Mouse (Mus musculus) MEL (cell line): ENCODE data around the gene Fyb. TPM values are rescaled to one million over a fixed set of nuclear protein-coding genes. Genes with fewer than 3 reads are reported as not detected.
A peak's percentile ranks its signal among the peaks of the same experiment; 100 is the strongest.

Experiments
- DNase-seq: peaks from one replicate; pipeline ENCODE4 v3.0.0; 2011; ENCODE audit warnings: low read depth, low spot score
- H3K27ac ChIP-seq: 2 replicates; pipeline ENCODE4 v1.5.1; 2012; ENCODE audit warnings: low read depth, mild to moderate bottlenecking, control low read depth, low read length, moderate library complexity; ENCODE audit not compliant: control insufficient read depth
- H3K27me3 ChIP-seq, 2 experiments: fragments of 150-350 bp in 1 of 2; sonication (generic) in 1 of 2; 2 replicates each; pipeline ENCODE4 v1.6.1; 2012; ENCODE audit warnings: low read length in 2 of 2, mild to moderate bottlenecking in 2 of 2, improper control_type of control experiment in 1 of 2, moderate library complexity in 1 of 2; ENCODE audit not compliant: insufficient read depth in 2 of 2, control insufficient read depth in 1 of 2
- H3K36me3 ChIP-seq, 2 experiments: 2 replicates each; pipeline ENCODE4 v1.6.1; 2012 to 2014; ENCODE audit warnings: low read length in 2 of 2, improper control_type of control experiment in 1 of 2, inconsistent platforms in 1 of 2, mild to moderate bottlenecking in 1 of 2; ENCODE audit not compliant: insufficient read depth in 2 of 2, control insufficient read depth in 1 of 2
- H3K4me1 ChIP-seq, 2 experiments: fragments of 150-350 bp in 1 of 2; sonication (generic) in 1 of 2; 2 replicates each; pipeline ENCODE4 v1.6.1; 2012; ENCODE audit warnings: low read length in 2 of 2, improper control_type of control experiment in 1 of 2, mild to moderate bottlenecking in 1 of 2; ENCODE audit not compliant: insufficient read depth in 2 of 2, control insufficient read depth in 1 of 2
- H3K4me3 ChIP-seq, 2 experiments: fragments of 150-350 bp in 1 of 2; sonication (generic) in 1 of 2; 2 replicates each; pipeline ENCODE4 v1.5.1; 2012; ENCODE audit warnings: low read depth in 2 of 2, low read length in 2 of 2, mild to moderate bottlenecking in 2 of 2, moderate library complexity in 2 of 2, control low read depth in 1 of 2, improper control_type of control experiment in 1 of 2; ENCODE audit not compliant: control insufficient read depth in 1 of 2, insufficient read depth in 1 of 2
- H3K79me2 ChIP-seq: 2 replicates; pipeline ENCODE4 v1.6.1; 2012; ENCODE audit warnings: mild to moderate bottlenecking, low read length, moderate library complexity; ENCODE audit not compliant: control insufficient read depth, poor library complexity, insufficient read depth
- H3K9ac ChIP-seq: 2 replicates; pipeline ENCODE4 v1.6.1; 2012; ENCODE audit warnings: low read depth, mild to moderate bottlenecking, control low read depth, low read length, moderate library complexity; ENCODE audit not compliant: control insufficient read depth, poor library complexity, severe bottlenecking
- H3K9me3 ChIP-seq: fragments of 150-350 bp; sonication (generic); replicated peaks from 2 replicates; pipeline ENCODE4 v1.6.1; 2012; ENCODE audit warnings: mild to moderate bottlenecking, low read length, improper control_type of control experiment, moderate library complexity; ENCODE audit not compliant: insufficient read depth
- BHLHE40 ChIP-seq: IDR thresholded peaks from 2 replicates; pipeline ENCODE4 v1.6.1; 2012; ENCODE audit warnings: low read depth, mild to moderate bottlenecking, inconsistent platforms, low read length, improper control_type of control experiment, borderline replicate concordance
- CHD1 ChIP-seq: IDR thresholded peaks from 2 replicates; pipeline ENCODE4 v1.6.1; 2012; ENCODE audit warnings: low read depth, mild to moderate bottlenecking, inconsistent platforms, low read length, improper control_type of control experiment
- CHD2 ChIP-seq: IDR thresholded peaks from 2 replicates; pipeline ENCODE4 v1.6.1; 2011; ENCODE audit warnings: low read length, improper control_type of control experiment
- CTCF ChIP-seq, 3 experiments: IDR thresholded peaks in 2 of 3; conservative IDR thresholded peaks in 1 of 3; 2 replicates each; pipeline ENCODE4 v1.5.1; 2011 to 2012; ENCODE audit warnings: low read length in 3 of 3, low read depth in 2 of 3, mild to moderate bottlenecking in 2 of 3, improper control_type of control experiment in 1 of 3, inconsistent platforms in 1 of 3, mixed read lengths in 1 of 3, moderate library complexity in 1 of 3; ENCODE audit not compliant: control insufficient read depth in 1 of 3, insufficient read depth in 1 of 3, poor library complexity in 1 of 3, severe bottlenecking in 1 of 3
- E2F4 ChIP-seq: IDR thresholded peaks from 2 replicates; pipeline ENCODE4 v1.6.1; 2011; ENCODE audit warnings: low read depth, low read length, improper control_type of control experiment, borderline replicate concordance
- ELF1 ChIP-seq: IDR thresholded peaks from 2 replicates; pipeline ENCODE4 v1.6.1; 2014; ENCODE audit warnings: low read depth, mild to moderate bottlenecking, inconsistent platforms, low read length, improper control_type of control experiment, moderate library complexity
- ETS1 ChIP-seq: IDR thresholded peaks from 2 replicates; pipeline ENCODE4 v1.6.1; 2012; ENCODE audit warnings: low read depth, mild to moderate bottlenecking, inconsistent platforms, low read length, improper control_type of control experiment, moderate library complexity
- GABPA ChIP-seq: IDR thresholded peaks from 2 replicates; pipeline ENCODE4 v1.6.1; 2012; ENCODE audit warnings: low read depth, mild to moderate bottlenecking, inconsistent platforms, low read length, improper control_type of control experiment, moderate library complexity
- HCFC1 ChIP-seq: IDR thresholded peaks from 2 replicates; pipeline ENCODE4 v1.6.1; 2012; ENCODE audit warnings: low read depth, mild to moderate bottlenecking, inconsistent platforms, low read length, improper control_type of control experiment, moderate library complexity
- JUND ChIP-seq: IDR thresholded peaks from 2 replicates; pipeline ENCODE4 v1.6.1; 2011; ENCODE audit warnings: low read depth, mild to moderate bottlenecking, improper control_type of control experiment, low read length
- KAT2A ChIP-seq: conservative IDR thresholded peaks from 2 replicates; pipeline ENCODE4 v1.6.1; 2012; ENCODE audit warnings: low read depth, low read length, improper control_type of control experiment, inconsistent platforms
- MAFK ChIP-seq: IDR thresholded peaks from 2 replicates; pipeline ENCODE4 v1.6.1; 2011; ENCODE audit warnings: low read depth, mild to moderate bottlenecking, low read length, improper control_type of control experiment, borderline replicate concordance
- MAX ChIP-seq: IDR thresholded peaks from 2 replicates; pipeline ENCODE4 v1.6.1; 2011; ENCODE audit warnings: low read length, improper control_type of control experiment
- MAZ ChIP-seq: IDR thresholded peaks from 2 replicates; pipeline ENCODE4 v1.6.1; 2012; ENCODE audit warnings: low read depth, mild to moderate bottlenecking, inconsistent platforms, low read length, improper control_type of control experiment
- MEF2A ChIP-seq: IDR thresholded peaks from 2 replicates; pipeline ENCODE4 v1.6.1; 2014; ENCODE audit warnings: low read depth, mild to moderate bottlenecking, inconsistent platforms, low read length, improper control_type of control experiment; ENCODE audit not compliant: poor library complexity, insufficient replicate concordance, severe bottlenecking; ENCODE audit errors: extremely low read depth
- MXI1 ChIP-seq: IDR thresholded peaks from 2 replicates; pipeline ENCODE4 v1.6.1; 2011; ENCODE audit warnings: mild to moderate bottlenecking, low read depth, low read length, improper control_type of control experiment
- MYB ChIP-seq: IDR thresholded peaks from 2 replicates; pipeline ENCODE4 v1.6.1; 2011; ENCODE audit warnings: mild to moderate bottlenecking, low read depth, low read length, improper control_type of control experiment
- MYC ChIP-seq: IDR thresholded peaks from 2 replicates; pipeline ENCODE4 v1.6.1; 2011; ENCODE audit warnings: low read depth, mild to moderate bottlenecking, low read length, improper control_type of control experiment, moderate library complexity
- NELFE ChIP-seq: IDR thresholded peaks from 2 replicates; pipeline ENCODE4 v1.6.1; 2011; ENCODE audit warnings: low read depth, low read length, improper control_type of control experiment
- NRF1 ChIP-seq: IDR thresholded peaks from 2 replicates; pipeline ENCODE4 v1.6.1; 2014; ENCODE audit warnings: low read depth, mild to moderate bottlenecking, inconsistent platforms, low read length, improper control_type of control experiment, moderate library complexity; ENCODE audit not compliant: poor library complexity, insufficient read depth, severe bottlenecking
- POLR2AphosphoS2 ChIP-seq: IDR thresholded peaks from 2 replicates; pipeline ENCODE4 v1.6.1; 2011; ENCODE audit warnings: low read length, improper control_type of control experiment
- POLR2AphosphoS5 ChIP-seq: IDR thresholded peaks from 2 replicates; pipeline ENCODE4 v1.6.1; 2012; ENCODE audit warnings: low read depth, borderline replicate concordance, mild to moderate bottlenecking, inconsistent platforms, low read length, moderate library complexity, mixed read lengths
- RAD21 ChIP-seq: IDR thresholded peaks from 2 replicates; pipeline ENCODE4 v1.6.1; 2011; ENCODE audit warnings: mild to moderate bottlenecking, low read depth, low read length, improper control_type of control experiment
- RCOR1 ChIP-seq: IDR thresholded peaks from 2 replicates; pipeline ENCODE4 v1.6.1; 2012; ENCODE audit warnings: low read depth, mild to moderate bottlenecking, inconsistent platforms, low read length, improper control_type of control experiment
- SIN3A ChIP-seq: IDR thresholded peaks from 2 replicates; pipeline ENCODE4 v1.6.1; 2012; ENCODE audit warnings: low read length, improper control_type of control experiment, inconsistent platforms
- TBP ChIP-seq: IDR thresholded peaks from 2 replicates; pipeline ENCODE4 v1.8.0; 2011; ENCODE audit warnings: low read depth, low read length, improper control_type of control experiment
- TCF12 ChIP-seq: IDR thresholded peaks from 2 replicates; pipeline ENCODE4 v1.6.1; 2014; ENCODE audit warnings: low read depth, mild to moderate bottlenecking, inconsistent platforms, low read length, improper control_type of control experiment, moderate library complexity
- UBTF ChIP-seq: IDR thresholded peaks from 2 replicates; pipeline ENCODE4 v1.6.1; 2012; ENCODE audit warnings: low read depth, mild to moderate bottlenecking, inconsistent platforms, low read length, improper control_type of control experiment, moderate library complexity, borderline replicate concordance; ENCODE audit not compliant: insufficient read depth
- USF1 ChIP-seq: IDR thresholded peaks from 2 replicates; pipeline ENCODE4 v1.6.1; 2014; ENCODE audit warnings: low read depth, mild to moderate bottlenecking, inconsistent platforms, low read length, improper control_type of control experiment, moderate library complexity
- USF2 ChIP-seq, 2 experiments: IDR thresholded peaks; 2 replicates each; pipeline ENCODE4 v1.6.1; 2011 to 2012; ENCODE audit warnings: improper control_type of control experiment in 2 of 2, low read length in 2 of 2, borderline replicate concordance in 1 of 2, inconsistent platforms in 1 of 2, low read depth in 1 of 2, mild to moderate bottlenecking in 1 of 2; ENCODE audit not compliant: insufficient read depth in 1 of 2
- ZNF384 ChIP-seq: IDR thresholded peaks from 2 replicates; pipeline ENCODE4 v1.6.1; 2012; ENCODE audit warnings: low read depth, mild to moderate bottlenecking, inconsistent platforms, low read length, improper control_type of control experiment
- polyA plus RNA-seq, 2 experiments: library from polyadenylated mRNA; stranded (reverse) in 1 of 2; unstranded in 1 of 2; fragments of >175 nt in 1 of 2; fragments of >200 nt in 1 of 2; gene quantifications; 2 replicates each; pipeline versions ENCODE4 v1.2.1 to v1.2.4; 2012; ENCODE audit warnings: low replicate concordance in 2 of 2, low read depth in 1 of 2; ENCODE audit not compliant: insufficient read length in 2 of 2, insufficient read depth in 1 of 2, missing spikeins in 1 of 2
- total RNA-seq: library from RNA; depleted of rRNA; stranded (reverse); fragments of 300-350 nt; gene quantifications from 2 replicates; pipeline ENCODE4 v1.2.3, GENCODE M21; 2012

The Fyb gene
- total and polyA plus RNA-seq, 3 experiments = 175 to 208 TPM; not detected in 1

DNA sequence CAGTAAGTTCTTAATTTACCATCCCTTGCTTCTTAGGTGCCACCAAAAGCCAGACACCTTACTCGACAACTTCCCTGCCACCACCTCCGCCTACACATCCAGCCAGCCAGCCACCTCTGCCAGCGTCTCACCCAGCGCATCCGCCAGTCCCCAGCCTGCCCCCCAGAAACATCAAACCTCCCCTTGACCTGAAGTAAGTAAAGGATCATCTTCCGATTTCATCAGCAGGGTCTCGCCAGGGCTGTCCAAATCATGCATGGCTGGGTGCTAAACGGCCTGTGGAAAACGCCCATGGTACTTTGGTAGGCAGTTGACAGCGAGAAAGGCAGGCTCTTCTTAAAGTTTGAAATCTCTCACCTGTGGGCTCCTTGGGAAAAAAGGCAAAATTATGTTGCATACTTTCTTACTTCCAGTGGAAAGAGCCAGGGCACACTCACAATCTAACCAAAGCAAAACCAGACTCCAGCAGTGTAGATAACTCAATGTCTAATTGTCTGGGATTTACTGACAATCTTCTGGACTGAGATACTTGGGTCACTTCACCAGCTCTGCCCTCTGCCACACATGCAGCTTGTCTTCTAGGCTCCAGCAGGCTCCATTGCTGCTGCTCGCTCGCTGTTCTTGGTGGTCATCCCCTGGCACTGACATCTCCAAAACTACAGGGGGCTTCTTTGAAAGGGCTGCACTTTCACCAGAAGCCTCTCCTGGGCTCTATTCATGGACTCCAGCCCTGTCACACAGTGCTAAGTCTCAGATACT is 97.1 kb downstream of the Fyb start:
- peaks cover 4 to 22% of the 10 kb centered on the region in 2 experiments; a peak in 3 of 4 replicates for H3K4me1 ChIP-seq
- no peak overlapping the region for H3K27ac ChIP-seq
- DNase-seq = no peak
- H3K9ac ChIP-seq = no peak overlapping the region
- no peaks in the 10 kb centered on the region for H3K27me3 ChIP-seq
- no peaks in the 10 kb centered on the region for H3K79me2 ChIP-seq
- H3K9me3 ChIP-seq = no peaks in the 10 kb centered on the region
- TF ChIP-seq POLR2AphosphoS5 = no peak
- no peak for TF ChIP-seq MXI1
- no peak for TF ChIP-seq MAX
- TF ChIP-seq SIN3A = no peak
- TF ChIP-seq POLR2AphosphoS2 = no peak
- TF ChIP-seq USF2 (IDR thresholded peaks at IDR 0.05; ENCODE audit: borderline replicate concordance in 1 of 2, insufficient read depth in 1 of 2, low read depth in 1 of 2, low read length in 2 of 2) = no peak
- TF ChIP-seq MEF2A = no peak
- no peak for TF ChIP-seq ELF1
- no peak for TF ChIP-seq JUND
- no peak for TF ChIP-seq NELFE
- TF ChIP-seq UBTF = no peak
- no peak for TF ChIP-seq HCFC1
- no peak for TF ChIP-seq BHLHE40
- no peak for TF ChIP-seq NRF1
- TF ChIP-seq E2F4 = no peak
- no peak for TF ChIP-seq RCOR1
- no peak for TF ChIP-seq ETS1
- TF ChIP-seq TBP = no peak
- TF ChIP-seq MYC = no peak
- no peak for TF ChIP-seq CHD2
- H3K4me3 ChIP-seq = no peak overlapping the region
- H3K36me3 ChIP-seq = peaks cover 0 to 24% of the 10 kb centered on the region in 2 experiments; a peak in 2 of 4 replicates

DNA sequence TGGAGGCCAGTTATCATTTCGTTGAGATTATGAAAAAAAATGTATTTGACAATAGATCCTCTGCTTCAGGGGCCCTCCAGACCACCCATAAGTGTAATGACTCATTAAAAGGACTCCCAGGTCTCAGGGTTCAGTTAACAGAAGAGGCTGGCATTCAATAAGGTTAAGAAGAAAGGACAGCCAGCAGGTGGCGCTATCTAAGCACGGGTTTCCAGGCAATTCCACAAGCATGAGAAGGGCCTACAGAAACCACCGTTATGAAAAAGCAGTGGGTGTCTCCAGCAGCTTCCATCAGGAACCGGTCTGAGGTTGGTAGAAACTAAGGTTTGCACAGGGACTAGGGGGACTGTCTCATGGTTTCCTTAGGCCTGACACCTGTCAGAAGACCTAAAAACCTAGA is 99.9 kb downstream of the Fyb start:
- H3K9ac ChIP-seq = peak overlapping the region; percentile 48
- no peaks in the 10 kb centered on the region for H3K79me2 ChIP-seq
- peak overlapping the region; percentile 86 for H3K27ac ChIP-seq
- TF ChIP-seq CTCF (IDR thresholded peaks at IDR 0.05 in 2 of 3, conservative IDR thresholded peaks at IDR 0.05 in 1 of 3; ENCODE audit: control insufficient read depth in 1 of 3, insufficient read depth in 1 of 3, low read depth in 2 of 3, low read length in 3 of 3, poor library complexity in 1 of 3, severe bottlenecking in 1 of 3) = peak; percentile 82 to 84 (median 83)
- TF ChIP-seq MAFK = no peak
- no peak; the same call in 1 of the 2 replicates for TF ChIP-seq MXI1
- no peak for TF ChIP-seq POLR2AphosphoS2
- TF ChIP-seq RCOR1 = no peak
- no peak for TF ChIP-seq GABPA
- peak; percentile 61 for TF ChIP-seq RAD21
- no peak for TF ChIP-seq ZNF384
- no peak for TF ChIP-seq NELFE
- TF ChIP-seq USF1 = no peak
- TF ChIP-seq MEF2A = no peak
- TF ChIP-seq KAT2A = no peak
- TF ChIP-seq BHLHE40 = no peak
- TF ChIP-seq CHD2 = no peak
- TF ChIP-seq TCF12 = no peak
- no peak for TF ChIP-seq MAZ
- no peak for TF ChIP-seq CHD1
- no peak for TF ChIP-seq MYB

More for the DNA sequence above, 99.9 kb downstream of the Fyb start:
- peaks cover 0 to 46% of the 10 kb centered on the region in 2 experiments; a peak in 2 of 4 replicates for H3K36me3 ChIP-seq
- no peak overlapping the region for H3K4me3 ChIP-seq
- DNase-seq = peak; percentile 94
- peaks cover 11 to 35% of the 10 kb centered on the region in 2 experiments for H3K4me1 ChIP-seq
- H3K9me3 ChIP-seq = no peaks in the 10 kb centered on the region
- H3K27me3 ChIP-seq = no peaks in the 10 kb centered on the region
